Mouse (Mus musculus): ENCODE results near the gene Bcat2.

GRCm38 (mm10) chr7:45568601-45569473 lies 1.1 kb upstream of the Bcat2 start:
- TF ChIP-seq CTCF (IDR thresholded peaks at IDR 0.05; ENCODE audit: extremely low read depth, insufficient read length, insufficient replicate concordance, low read depth, low read length): no peak
- no peak for TF ChIP-seq POLR2A (IDR thresholded peaks at IDR 0.05; ENCODE audit: low read depth, low read length)

Measured in small intestine, adult 2 months (tissue).